Mouse (Mus musculus): ENCODE results near the gene Tmem262. TPM values are rescaled to one million over a fixed set of nuclear protein-coding genes. Genes with fewer than 3 reads are reported as not detected.

The Tmem262 gene
- not detected for polyA plus RNA-seq (2017; shearing (Covaris generic))

DNA sequence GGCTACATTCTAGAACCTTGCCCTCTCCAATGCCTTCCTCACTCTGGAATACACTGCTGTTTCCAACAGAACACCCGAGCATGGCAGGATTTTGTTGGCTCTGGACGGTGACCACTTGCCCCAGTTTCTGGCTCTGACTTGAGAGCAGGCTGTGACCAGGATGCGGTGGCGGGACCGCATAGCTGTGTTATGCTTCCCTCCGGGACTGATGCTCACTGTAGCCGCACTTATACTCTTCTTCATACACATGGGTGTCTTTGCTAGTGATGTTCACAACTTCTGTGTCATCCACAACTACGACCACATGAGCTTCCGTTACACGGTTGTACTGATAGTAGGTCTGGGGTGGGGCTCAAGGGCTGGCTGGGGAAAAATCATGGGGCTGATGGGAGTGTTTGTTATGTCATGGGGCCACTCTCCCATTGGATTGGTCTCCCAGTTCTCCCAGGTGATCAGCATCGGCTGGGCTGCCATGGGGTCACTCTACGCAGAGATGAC lies at the start of gene Tmem262:
Gene Tmem262 (plus strand): TSS at position 51 of the 498 bp plus-strand sequence.

DNA sequence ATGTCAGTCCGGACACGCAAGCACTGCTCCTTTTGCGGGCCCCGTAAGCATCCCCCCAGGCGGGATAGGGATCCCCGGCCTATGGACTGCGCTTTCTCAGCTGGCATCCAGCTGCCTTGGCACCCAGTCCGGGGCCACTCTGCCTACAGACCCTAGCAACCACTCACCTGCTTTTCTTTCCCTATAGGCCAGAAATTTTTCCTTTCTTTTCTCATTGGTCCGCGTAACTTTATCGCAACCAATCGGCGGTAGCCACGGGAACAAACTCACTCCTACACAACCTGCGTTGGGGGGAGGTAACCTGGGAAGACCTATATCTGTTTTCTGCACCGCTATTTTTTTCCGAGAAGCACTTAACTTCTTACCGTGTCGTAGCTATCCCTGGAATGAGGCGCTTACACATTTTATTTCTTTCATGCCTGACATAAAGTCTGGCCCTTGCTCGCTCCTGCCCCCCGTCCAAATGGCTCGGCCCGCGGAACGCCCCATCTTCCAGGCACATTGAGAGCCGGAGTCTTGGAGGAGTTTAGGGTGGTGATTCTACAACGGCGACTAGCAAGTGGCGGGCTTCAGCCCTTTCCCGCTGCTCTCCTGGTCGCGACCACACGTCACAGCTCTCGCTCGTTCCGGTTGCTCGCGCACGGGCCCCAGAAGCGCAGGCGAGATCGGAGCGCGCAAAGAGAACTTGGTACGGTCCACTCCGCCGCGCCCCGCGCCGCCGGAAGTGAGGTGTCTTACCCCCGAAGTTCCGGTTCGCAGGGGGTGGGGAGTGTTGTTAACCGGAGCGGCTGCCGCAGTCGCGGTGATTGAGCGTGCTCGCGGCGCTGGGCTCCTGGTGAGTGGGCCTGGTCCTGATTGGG lies 33.3 kb upstream of the Tmem262 start, which contains the start of gene Syvn1:
Gene Syvn1 (plus strand): TSS at position 283 of the 860 bp plus-strand sequence.

GRCm38 (mm10) chr19:6057313-6058096 lies 22.3 kb upstream of the Tmem262 start, which contains the start of the genes Mrpl49 and Fau:
Gene Mrpl49 (minus strand): TSS chr19:6057785.
Gene Fau (plus strand): TSS chr19:6057844.

GRCm38 (mm10) chr19:6061021-6061533 lies 18.8 kb upstream of the Tmem262 start, which contains the start of gene Znhit2:
Gene Znhit2 (plus strand): TSS chr19:6061192.

DNA sequence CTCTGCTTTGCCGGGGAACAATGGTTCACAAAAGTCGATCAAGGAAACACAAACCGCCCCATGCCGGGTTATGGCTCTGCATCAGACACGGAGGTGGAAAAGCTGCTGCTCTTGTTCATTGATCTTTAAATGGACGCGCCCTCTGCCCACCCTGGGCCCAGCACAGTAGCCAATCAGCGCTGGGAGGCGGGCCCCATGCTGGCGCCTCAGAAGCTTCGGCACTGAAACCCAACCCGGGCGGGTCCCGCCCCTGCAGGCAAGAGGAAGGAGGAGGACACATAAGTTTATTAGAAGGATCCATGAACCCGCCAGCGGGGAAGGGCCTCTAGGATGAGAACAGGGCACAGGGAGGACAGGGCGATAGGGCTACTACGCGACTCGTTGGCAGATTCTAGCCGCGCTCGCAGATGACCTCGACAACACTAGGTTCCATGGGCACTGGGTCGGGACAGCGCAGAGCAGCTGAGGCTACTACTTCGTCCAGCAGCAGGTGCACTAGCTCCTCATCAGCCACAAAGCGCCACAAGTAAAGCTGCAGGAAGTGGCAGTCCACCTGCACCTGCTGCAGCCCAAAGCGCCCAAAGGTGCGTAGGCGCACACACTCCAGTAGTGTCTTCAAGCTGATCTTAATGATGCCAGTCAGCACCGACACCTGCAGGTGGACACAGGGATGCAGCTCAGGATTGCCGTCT lies 12.0 kb upstream of the Tmem262 start, which contains the start of gene Tm7sf2:
Gene Tm7sf2 (minus strand): TSS at position 650 of the 692 bp plus-strand sequence.

DNA sequence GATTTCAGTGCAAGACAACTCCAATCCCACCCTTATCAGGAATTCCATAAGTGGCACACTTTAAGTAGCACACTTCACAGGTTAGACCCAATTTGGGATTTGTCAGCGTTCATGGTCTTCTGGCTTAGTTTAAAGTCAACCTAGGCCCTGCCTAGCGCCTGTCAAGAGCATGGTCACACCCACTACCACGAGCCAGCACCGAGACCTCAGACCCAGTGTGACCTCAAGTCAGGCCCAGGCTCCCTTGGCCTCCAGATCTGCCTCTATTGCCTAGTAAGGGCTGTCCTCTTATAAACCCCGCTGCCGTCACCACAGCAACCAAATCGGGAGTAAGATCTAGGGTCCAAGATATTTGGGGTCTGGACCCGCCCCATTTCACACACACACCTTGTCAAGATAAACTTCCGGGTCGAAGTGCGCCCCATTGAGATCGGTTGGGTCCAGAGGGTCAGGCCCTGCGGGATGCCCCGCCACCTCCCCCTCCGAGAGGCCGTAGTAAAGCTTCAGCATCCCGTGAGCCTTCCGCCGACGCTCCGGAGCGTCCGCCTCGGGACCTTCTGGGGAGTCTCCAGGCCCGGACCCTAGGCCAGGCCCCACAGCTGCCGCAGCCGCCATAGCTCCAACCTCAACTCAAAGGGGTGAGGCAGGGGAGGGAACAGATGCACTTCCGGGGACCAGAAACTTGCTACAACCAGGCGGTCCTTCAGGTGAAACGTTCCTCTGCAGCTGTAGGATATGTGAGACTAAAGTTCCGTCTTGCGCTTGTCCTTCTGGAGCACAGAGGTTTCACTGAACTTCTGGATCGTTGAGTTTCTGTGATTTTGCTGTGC lies 3.1 kb upstream of the Tmem262 start, which contains the start of gene Vps51:
Gene Vps51 (minus strand): TSS at position 668 of the 830 bp plus-strand sequence.

GRCm38 (mm10) chr19:6082156-6082555 lies 2.3 kb downstream of the Tmem262 start, which contains the start of gene Gm28374:
Gene Gm28374 (minus strand): TSS chr19:6082256.

DNA sequence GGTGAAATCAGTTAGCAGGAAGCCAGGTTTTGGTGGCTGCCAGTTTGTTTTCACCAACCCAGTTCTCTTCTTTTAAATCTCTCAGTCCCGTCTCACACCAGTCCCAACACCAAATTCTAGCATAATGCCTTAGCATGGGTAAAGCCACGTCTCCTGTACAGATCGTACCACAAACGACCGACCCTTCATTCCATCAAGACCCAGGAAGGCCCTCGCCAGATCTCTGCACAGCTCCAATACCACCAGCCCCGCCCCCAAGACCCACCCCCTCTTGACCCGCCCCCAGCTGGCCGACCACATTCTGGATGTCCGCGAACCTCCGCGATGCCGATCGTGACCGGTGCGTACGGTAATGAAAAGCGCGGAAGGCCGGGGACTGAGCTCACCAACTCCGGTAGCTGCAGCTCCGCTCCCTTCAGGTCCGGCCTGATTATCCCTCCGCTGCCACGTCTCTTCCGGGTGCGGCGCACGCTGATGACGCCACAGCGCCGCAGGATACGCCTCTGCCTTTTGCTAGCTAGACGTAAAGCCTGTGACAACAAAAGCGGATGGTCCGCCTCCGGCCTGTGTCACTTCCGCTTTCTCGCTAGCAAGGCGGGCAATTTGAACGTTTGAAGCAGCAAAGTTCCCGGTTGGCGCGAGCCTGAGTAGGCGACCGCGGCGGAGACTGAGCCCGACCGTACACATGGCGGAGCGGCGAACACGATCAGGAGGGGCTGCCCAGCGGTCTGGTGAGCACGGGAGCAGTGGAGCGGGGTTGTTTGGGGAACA lies 4.8 kb downstream of the Tmem262 start, which contains the start of the genes Zfpl1 and Cdca5:
Gene Zfpl1 (minus strand): TSS at position 479 of the 771 bp plus-strand sequence.
Gene Cdca5 (plus strand): TSS at position 506 of the 771 bp plus-strand sequence.

GRCm38 (mm10) chr19:6094119-6094518 lies 14.3 kb downstream of the Tmem262 start, which contains the start of gene AC131692.1:
Gene AC131692.1 (plus strand): TSS chr19:6094419.

DNA sequence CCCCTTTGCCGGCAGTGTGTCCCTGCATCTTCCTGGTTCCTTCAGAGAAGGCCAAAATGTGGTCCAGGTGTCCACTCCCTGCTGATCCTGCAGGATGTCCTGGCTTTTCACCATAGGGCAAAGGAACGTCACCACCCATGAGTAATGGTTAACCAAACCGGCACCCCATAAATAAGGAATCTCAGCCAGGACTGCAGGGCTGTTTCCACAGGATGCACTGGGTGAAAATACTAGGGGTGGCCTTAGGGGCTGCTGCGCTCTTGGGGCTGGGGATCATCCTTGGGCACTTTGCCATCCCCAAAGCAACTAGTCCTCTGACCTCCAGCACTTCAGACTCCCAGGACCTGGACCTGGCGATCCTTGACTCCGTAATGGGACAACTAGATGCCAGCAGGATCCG lies 25.8 kb downstream of the Tmem262 start, which contains the start of gene Naaladl1:
Gene Naaladl1 (plus strand): TSS at position 197 of the 400 bp plus-strand sequence.

DNA sequence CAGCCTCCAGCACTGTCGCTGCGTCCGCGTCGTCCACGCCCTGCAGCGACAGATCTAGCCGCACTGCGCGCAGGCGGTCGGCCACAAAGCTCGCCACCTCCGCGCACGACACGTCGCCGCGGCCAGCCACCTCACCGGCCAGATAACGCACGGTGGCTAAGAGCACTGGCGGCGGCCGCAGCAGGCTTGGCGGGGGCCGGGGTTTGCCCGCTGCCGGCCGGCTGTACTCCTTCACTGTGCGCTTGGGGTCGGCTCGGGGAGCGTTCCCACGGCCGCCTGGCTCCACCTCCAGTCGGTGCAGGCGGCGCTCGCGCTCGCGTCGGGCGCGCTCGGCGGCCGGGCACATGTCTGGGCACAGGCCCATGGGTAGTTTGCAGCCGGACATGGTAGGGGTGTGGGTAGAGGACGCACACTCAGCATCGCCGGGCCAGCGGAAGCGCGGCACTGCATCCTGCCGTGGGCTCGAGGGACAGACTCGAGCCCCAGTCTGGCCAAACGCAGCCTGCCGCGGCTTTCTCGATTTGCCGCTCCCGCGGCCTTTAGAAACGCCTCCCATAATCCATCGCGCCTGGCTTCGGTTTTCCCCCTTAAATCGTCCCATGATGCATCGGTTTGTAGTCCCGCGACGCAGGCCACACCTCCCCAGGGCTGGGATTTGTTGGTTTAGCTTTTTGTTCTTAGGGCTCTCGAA lies 38.3 kb downstream of the Tmem262 start, which contains the start of gene Sac3d1:
Gene Sac3d1 (minus strand): TSS at position 665 of the 691 bp plus-strand sequence.

DNA sequence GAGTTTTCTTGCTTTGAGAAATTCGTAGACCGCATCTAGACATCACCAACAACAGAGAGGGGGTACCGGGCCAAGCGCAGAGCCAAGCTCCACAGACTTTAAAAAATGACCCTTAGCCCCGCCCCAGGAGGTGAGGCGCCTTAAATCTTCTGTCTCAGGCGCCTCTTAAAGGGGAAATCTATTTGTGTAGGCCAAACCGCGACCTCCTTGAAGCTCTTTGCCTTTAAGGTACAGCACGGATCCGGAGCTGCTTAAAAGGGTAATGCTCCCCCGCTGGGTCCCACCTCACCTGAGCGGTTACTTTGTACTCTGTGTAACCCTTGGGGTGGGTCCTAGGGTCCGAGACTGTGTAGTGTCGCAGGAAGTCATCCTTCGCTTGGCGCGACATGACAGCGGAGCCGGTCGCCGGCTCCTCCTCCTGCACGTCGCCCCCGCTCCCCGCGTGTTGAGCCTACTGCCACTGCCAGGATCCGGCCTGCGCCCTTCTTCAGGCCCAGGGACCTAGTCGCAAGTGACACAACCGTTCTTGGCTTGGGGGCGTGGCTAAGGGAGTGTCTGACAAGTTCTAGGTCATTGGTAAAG lies 48.0 kb downstream of the Tmem262 start, which contains the start of gene Snx15:
Gene Snx15 (minus strand): TSS at position 545 of the 582 bp plus-strand sequence.

Other genes starting within 250 kb of the Tmem262 start
- 120 TPM for gene Frmd8, start 204.8 kb upstream of the Tmem262 start, polyA plus RNA-seq (2017; shearing (Covaris generic))
- gene Slc25a45, start 202.2 kb upstream of the Tmem262 start, polyA plus RNA-seq (2017; shearing (Covaris generic)) = 21.1 TPM
- 0.30 TPM for gene Tigd3, start 185.9 kb upstream of the Tmem262 start, polyA plus RNA-seq (2017; shearing (Covaris generic))
- gene Dpf2, start 167.0 kb upstream of the Tmem262 start, polyA plus RNA-seq (2017; shearing (Covaris generic)) = 126 TPM
- gene Cdc42ep2, start 155.2 kb upstream of the Tmem262 start, polyA plus RNA-seq (2017; shearing (Covaris generic)) = 0.29 TPM
- 35.9 TPM for gene Pola2, start 115.8 kb upstream of the Tmem262 start, polyA plus RNA-seq (2017; shearing (Covaris generic))
- gene Slc22a20, start 93.9 kb upstream of the Tmem262 start, polyA plus RNA-seq (2017; shearing (Covaris generic)) = not detected
- 43.6 TPM for gene Capn1, start 64.1 kb upstream of the Tmem262 start, polyA plus RNA-seq (2017; shearing (Covaris generic))
- gene Syvn1, start 33.5 kb upstream of the Tmem262 start, polyA plus RNA-seq (2017; shearing (Covaris generic)) = 55.4 TPM
- 22.8 TPM for gene Mrpl49, start 22.2 kb upstream of the Tmem262 start, polyA plus RNA-seq (2017; shearing (Covaris generic))
- gene Fau, start 22.2 kb upstream of the Tmem262 start, polyA plus RNA-seq (2017; shearing (Covaris generic)) = 995 TPM
- gene Znhit2, start 18.8 kb upstream of the Tmem262 start, polyA plus RNA-seq (2017; shearing (Covaris generic)) = 17.7 TPM
- gene Tm7sf2, start 11.7 kb upstream of the Tmem262 start, polyA plus RNA-seq (2017; shearing (Covaris generic)) = 6.2 TPM
- 79.3 TPM for gene Vps51, start 2.8 kb upstream of the Tmem262 start, polyA plus RNA-seq (2017; shearing (Covaris generic))
- 1.2 TPM for gene Gm28374, start 2.2 kb downstream of the Tmem262 start, polyA plus RNA-seq (2017; shearing (Covaris generic))
- gene Zfpl1, start 4.9 kb downstream of the Tmem262 start, polyA plus RNA-seq (2017; shearing (Covaris generic)) = 26.0 TPM
- 0.80 TPM for gene Cdca5, start 5.0 kb downstream of the Tmem262 start, polyA plus RNA-seq (2017; shearing (Covaris generic))
- not detected for gene AC131692.1, start 14.4 kb downstream of the Tmem262 start, polyA plus RNA-seq (2017; shearing (Covaris generic))
- gene Naaladl1, start 25.7 kb downstream of the Tmem262 start, polyA plus RNA-seq (2017; shearing (Covaris generic)) = not detected
- gene Sac3d1, start 38.6 kb downstream of the Tmem262 start, polyA plus RNA-seq (2017; shearing (Covaris generic)) = 6.3 TPM
- 28.8 TPM for gene Snx15, start 48.3 kb downstream of the Tmem262 start, polyA plus RNA-seq (2017; shearing (Covaris generic))
- gene Batf2, start 61.0 kb downstream of the Tmem262 start, polyA plus RNA-seq (2017; shearing (Covaris generic)) = not detected
- gene Arl2, start 61.5 kb downstream of the Tmem262 start, polyA plus RNA-seq (2017; shearing (Covaris generic)) = 38.1 TPM
- gene Majin, start 104.4 kb downstream of the Tmem262 start, polyA plus RNA-seq (2017; shearing (Covaris generic)) = 0.33 TPM
- gene Gpha2, start 146.3 kb downstream of the Tmem262 start, polyA plus RNA-seq (2017; shearing (Covaris generic)) = not detected
- 15.8 TPM for gene Ppp2r5b, start 155.8 kb downstream of the Tmem262 start, polyA plus RNA-seq (2017; shearing (Covaris generic))
- gene Atg2a, start 161.6 kb downstream of the Tmem262 start, polyA plus RNA-seq (2017; shearing (Covaris generic)) = 70.6 TPM
- gene Ehd1, start 196.7 kb downstream of the Tmem262 start, polyA plus RNA-seq (2017; shearing (Covaris generic)) = 38.7 TPM
- 0.48 TPM for gene Cdc42bpg, start 226.4 kb downstream of the Tmem262 start, polyA plus RNA-seq (2017; shearing (Covaris generic))